Mouse (Mus musculus) megakaryocyte, embryonic 14.5 days (primary cell): ENCODE measurements around the gene Vps13d.

Experiments
- FLI1 ChIP-seq: IDR thresholded peaks from 2 replicates; pipeline ENCODE4 v1.6.1; 2012; ENCODE audit warnings: low read length, inconsistent platforms, mixed read lengths
- GATA1 ChIP-seq: IDR thresholded peaks from 3 replicates; pipeline ENCODE4 v1.6.1; 2012; ENCODE audit warnings: mixed read lengths, low read length, inconsistent platforms, borderline replicate concordance

- TF ChIP-seq FLI1, result no peak
- no peak for TF ChIP-seq GATA1
Observed at GRCm38 (mm10) chr4:145016669-145017068, 178.1 kb downstream of the Vps13d start.
